Mouse (Mus musculus) forebrain, embryonic 14.5 days (tissue): ENCODE results near the gene Lyl1. TPM values are rescaled to one million over a fixed set of nuclear protein-coding genes. Genes with fewer than 3 reads are reported as not detected.
A peak's percentile ranks its signal among the peaks of the same experiment; 100 is the strongest.

Source experiments
- ATAC-seq: fragments of 200-750 bp; cut with Nextera tagmentation; 2 replicates; pipeline ENCODE4 v1.8.0; 2017; ENCODE audit warnings: mild to moderate bottlenecking, moderate library complexity
- DNase-seq: peaks from one replicate; pipeline ENCODE4 v3.0.0-alpha.2; 2015; ENCODE audit warnings: low spot score
- H3K27ac ChIP-seq: fragments of 300-500 bp; sonication (generic); 2 replicates; pipeline ENCODE4 v1.5.1; 2014; ENCODE audit warnings: low read depth, mild to moderate bottlenecking, control low read depth, low read length, moderate library complexity
- H3K27me3 ChIP-seq: fragments of 300-500 bp; sonication (generic); replicated peaks from 2 replicates; pipeline ENCODE4 v1.6.1; 2014; ENCODE audit warnings: low read length, control low read depth, mixed read lengths; ENCODE audit not compliant: control insufficient read depth, insufficient read depth
- H3K36me3 ChIP-seq: fragments of 300-500 bp; sonication (generic); 2 replicates; pipeline ENCODE4 v1.6.1; 2014; ENCODE audit warnings: low read length, control low read depth; ENCODE audit not compliant: control insufficient read depth, insufficient read depth
- H3K4me1 ChIP-seq: fragments of 300-500 bp; sonication (generic); 2 replicates; pipeline ENCODE4 v1.6.1; 2014; ENCODE audit warnings: antibody characterized with exemption, low read length, control low read depth; ENCODE audit not compliant: control insufficient read depth, insufficient read depth
- H3K4me2 ChIP-seq: fragments of 300-500 bp; sonication (generic); 2 replicates; pipeline ENCODE4 v1.6.1; 2014; ENCODE audit warnings: mild to moderate bottlenecking, control low read depth, low read length
- H3K4me3 ChIP-seq: fragments of 300-500 bp; sonication (generic); 2 replicates; pipeline ENCODE4 v1.5.1; 2014; ENCODE audit warnings: low read depth, low read length, control low read depth
- H3K9ac ChIP-seq: fragments of 300-500 bp; sonication (generic); 2 replicates; pipeline ENCODE4 v1.6.1; 2014; ENCODE audit warnings: mild to moderate bottlenecking, low read length, control low read depth, moderate library complexity
- H3K9me3 ChIP-seq: fragments of 300-500 bp; sonication (generic); replicated peaks from 2 replicates; pipeline ENCODE4 v1.6.1; 2016; ENCODE audit warnings: low read length, control low read depth, mixed read lengths; ENCODE audit not compliant: control insufficient read depth
- WGBS: fragments of 180-500 bp; shearing (Covaris S2); extraction: QIAGEN DNeasy Blood & Tissue Kit; methylation state at CpG from one replicate; pipeline ENCODE4 v1.1.7; 2014; 5-methylcytosine and 5-hydroxymethylcytosine counted together
- polyA plus RNA-seq: library from polyadenylated mRNA; unstranded; fragments of >200 nt; fragmentation: Nextera tagmentation; extraction: Ambion mirVana; gene quantifications from 2 replicates; pipeline ENCODE4 v1.2.1, GENCODE M21; 2014

Lyl1 gene
- polyA plus RNA-seq, 1 experiment from 2014 or later: 2.9 TPM

DNA sequence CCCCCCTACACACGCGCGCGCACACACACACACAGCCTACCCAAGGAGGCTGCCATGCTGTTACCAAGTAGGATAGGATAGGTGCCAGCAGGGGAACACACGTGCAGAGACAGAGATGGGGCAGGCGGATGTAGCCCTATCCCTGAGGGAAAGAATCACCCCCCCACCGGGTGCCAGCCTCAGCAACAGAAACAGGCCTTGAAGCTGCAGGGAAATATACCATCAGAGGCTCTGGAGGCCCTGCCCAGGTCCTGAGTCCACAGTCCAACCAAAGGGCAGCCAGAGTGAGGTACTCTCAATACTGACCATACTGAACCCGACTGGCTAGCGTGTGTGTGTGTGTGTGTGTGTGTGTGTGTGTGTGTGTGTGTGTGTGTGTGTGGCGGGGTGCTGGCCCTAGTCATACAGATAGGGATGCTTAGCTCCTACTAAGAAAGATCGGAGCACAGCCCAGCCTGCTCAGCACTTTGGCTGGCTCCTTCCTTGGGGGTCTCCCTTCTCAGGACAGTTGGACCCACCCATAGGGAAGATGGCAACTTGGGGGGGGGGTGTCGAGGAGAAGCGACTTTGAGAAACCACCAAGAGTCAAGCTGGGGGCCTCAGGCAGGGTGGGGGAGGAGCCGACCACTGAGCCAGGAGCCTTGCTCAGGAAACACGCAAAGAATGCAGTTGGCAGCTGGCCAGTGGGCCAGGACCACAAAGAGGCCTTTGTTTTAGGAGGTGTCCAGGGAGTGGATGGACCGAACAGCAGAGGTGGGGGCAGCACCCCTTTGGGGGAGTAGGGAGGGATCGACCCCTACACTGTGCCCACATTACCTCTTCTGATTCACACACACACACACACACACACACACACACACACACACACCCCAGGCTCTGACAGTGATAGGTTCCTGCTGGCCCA, 42.5 kb downstream of the Lyl1 start:
- Histone ChIP-seq H3K27ac (peak overlapping the region; percentile 87), H3K4me3 (no peak overlapping the region), H3K4me2 (peak overlapping the region; percentile 28), H3K36me3 (peaks cover 4% of the 10 kb centered on the region; the same call in 1 of the 2 replicates), H3K27me3 (no peaks in the 10 kb centered on the region), H3K9ac (peak overlapping the region; percentile 49), H3K9me3 (no peaks in the 10 kb centered on the region), H3K4me1 (peaks cover 72% of the 10 kb centered on the region)
- peak; percentile 89 for DNase-seq
- 4% methylated on average over 15 of the region's 17 CpGs for WGBS
- peak; percentile 67 for ATAC-seq

- no peak for DNase-seq
- 7% methylated on average over 16 of the region's 17 CpGs for WGBS
- Histone ChIP-seq H3K36me3 (peaks cover 7% of the 10 kb centered on the region; the same call in 1 of the 2 replicates), H3K4me1 (peaks cover 65% of the 10 kb centered on the region), H3K27me3 (no peaks in the 10 kb centered on the region; the same call in 1 of the 2 replicates), H3K9me3 (no peaks in the 10 kb centered on the region), H3K9ac (peak overlapping the region; percentile 49), H3K27ac (peak overlapping the region; percentile 87), H3K4me2 (peak overlapping the region; percentile 4; the same call in 1 of the 2 replicates), H3K4me3 (no peak overlapping the region)
- no peak for ATAC-seq
These were observed 44.0 kb downstream of the Lyl1 start for GRCm38 (mm10) chr8:84745032-84745925.

GRCm38 (mm10) chr8:84749519-84749918, 48.3 kb downstream of the Lyl1 start:
- H3K9me3 ChIP-seq: no peaks in the 10 kb centered on the region
- H3K9ac ChIP-seq: peak overlapping the region; percentile 54
- peak overlapping the region; percentile 37 for H3K4me2 ChIP-seq
- H3K4me1 ChIP-seq: peaks cover 32% of the 10 kb centered on the region
- DNase-seq (no peak), ATAC-seq (no peak; the same call in 1 of the 2 replicates)
- H3K36me3 ChIP-seq: peaks cover 25% of the 10 kb centered on the region; the same call in 1 of the 2 replicates
- no peaks in the 10 kb centered on the region; the same call in 1 of the 2 replicates for H3K27me3 ChIP-seq
- peak overlapping the region; percentile 80 for H3K27ac ChIP-seq
- 46% methylated on average over 16 of the region's 16 CpGs for WGBS
- H3K4me3 ChIP-seq: no peak overlapping the region

DNA sequence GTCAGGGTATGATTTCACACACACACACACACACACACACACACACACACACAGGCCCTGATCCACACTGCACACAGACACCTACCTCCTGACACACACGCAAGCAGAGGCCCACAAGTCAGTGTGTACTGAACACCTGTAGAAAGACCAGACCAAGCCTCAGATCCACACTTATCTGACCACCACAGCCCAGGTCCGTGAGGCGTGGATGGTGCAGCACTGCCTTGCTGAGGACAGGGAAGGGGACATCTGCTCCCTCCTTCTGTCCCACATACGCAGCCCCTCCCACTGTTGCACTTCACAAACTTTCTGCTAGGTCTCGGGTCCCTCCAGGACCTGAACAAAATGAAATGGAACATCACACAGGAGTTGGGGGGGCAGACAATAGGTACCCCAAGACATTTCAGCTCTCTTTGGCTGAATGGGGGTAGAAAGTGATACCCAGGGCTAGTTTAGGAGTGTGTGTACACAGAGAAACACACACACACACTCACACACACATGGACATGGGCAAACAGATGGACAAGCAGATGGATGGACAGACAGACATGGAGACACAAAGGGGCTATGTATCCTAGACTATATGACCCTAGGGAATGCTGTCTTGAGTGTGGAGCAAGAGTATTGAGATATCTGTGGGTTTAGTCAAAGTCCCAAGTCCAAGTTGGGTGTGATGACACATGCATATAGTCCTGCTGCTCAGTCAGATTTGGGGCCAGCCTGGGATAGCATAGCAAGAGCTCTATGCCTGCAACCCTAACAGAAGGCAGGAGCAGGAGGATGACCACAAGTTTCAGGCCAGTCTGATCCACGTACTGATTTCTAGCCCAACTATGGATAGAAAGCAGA, 51.7 kb downstream of the Lyl1 start:
- Histone ChIP-seq H3K27me3 (no peaks in the 10 kb centered on the region; the same call in 1 of the 2 replicates), H3K36me3 (peaks cover 36% of the 10 kb centered on the region), H3K4me1 (peaks cover 9% of the 10 kb centered on the region; the same call in 1 of the 2 replicates), H3K9ac (no peak overlapping the region; the same call in 1 of the 2 replicates), H3K4me2 (no peak overlapping the region), H3K27ac (peak overlapping the region; percentile 23; the same call in 1 of the 2 replicates), H3K4me3 (no peak overlapping the region), H3K9me3 (no peaks in the 10 kb centered on the region)
- DNase-seq: no peak
- WGBS: 78% methylated on average over 6 of the region's 6 CpGs
- no peak for ATAC-seq

Other genes with a start within 250 kb of the Lyl1 start
- 26.5 and 29.3 TPM in 2 replicates for gene Ier2, start 38.6 kb upstream of the Lyl1 start, polyA plus RNA-seq
- 47.8 and 52.3 TPM in 2 replicates for gene Trmt1, start 15.2 kb upstream of the Lyl1 start, polyA plus RNA-seq
- gene Nacc1, start 13.6 kb upstream of the Lyl1 start, polyA plus RNA-seq: 17.0 and 17.6 TPM in 2 replicates
- 1.5 and 1.7 TPM in 2 replicates for gene G430095P16Rik, start 21.6 kb downstream of the Lyl1 start, polyA plus RNA-seq
- gene Nfix, start 98.9 kb downstream of the Lyl1 start, polyA plus RNA-seq: 237 and 318 TPM in 2 replicates
- gene Dand5, start 121.4 kb downstream of the Lyl1 start, polyA plus RNA-seq: 8.6 and 9.4 TPM in 2 replicates
- gene Gadd45gip1, start 130.1 kb downstream of the Lyl1 start, polyA plus RNA-seq: 35.2 and 41.3 TPM in 2 replicates
- gene Rad23a, start 139.2 kb downstream of the Lyl1 start, polyA plus RNA-seq: 87.3 and 88.1 TPM in 2 replicates
- 514 and 606 TPM in 2 replicates for gene Calr, start 145.5 kb downstream of the Lyl1 start, polyA plus RNA-seq
- gene Farsa, start 155.5 kb downstream of the Lyl1 start, polyA plus RNA-seq: 92.3 and 102 TPM in 2 replicates
- gene Syce2, start 170.7 kb downstream of the Lyl1 start, polyA plus RNA-seq: 58.0 and 71.5 TPM in 2 replicates
- gene Gcdh, start 192.5 kb downstream of the Lyl1 start, polyA plus RNA-seq: 27.1 and 30.0 TPM in 2 replicates
- gene Klf1, start 200.5 kb downstream of the Lyl1 start, polyA plus RNA-seq: 0.74 and 0.99 TPM in 2 replicates
- 4.8 and 5.5 TPM in 2 replicates for gene Dnase2a, start 207.1 kb downstream of the Lyl1 start, polyA plus RNA-seq
- 24.5 and 40.2 TPM in 2 replicates for gene Mast1, start 235.9 kb downstream of the Lyl1 start, polyA plus RNA-seq
- gene Rtbdn, start 245.5 kb downstream of the Lyl1 start, polyA plus RNA-seq: 0.47 and 0.73 TPM in 2 replicates